Mouse (Mus musculus) fibroblast of lung, adult 2 months (primary cell): ENCODE measurements around the gene Dock11.

Experiments used
- DNase-seq: peaks from one replicate; pipeline ENCODE4 v3.0.0-alpha.2; 2011; ENCODE audit warnings: low read depth

Dock11 gene

DNA sequence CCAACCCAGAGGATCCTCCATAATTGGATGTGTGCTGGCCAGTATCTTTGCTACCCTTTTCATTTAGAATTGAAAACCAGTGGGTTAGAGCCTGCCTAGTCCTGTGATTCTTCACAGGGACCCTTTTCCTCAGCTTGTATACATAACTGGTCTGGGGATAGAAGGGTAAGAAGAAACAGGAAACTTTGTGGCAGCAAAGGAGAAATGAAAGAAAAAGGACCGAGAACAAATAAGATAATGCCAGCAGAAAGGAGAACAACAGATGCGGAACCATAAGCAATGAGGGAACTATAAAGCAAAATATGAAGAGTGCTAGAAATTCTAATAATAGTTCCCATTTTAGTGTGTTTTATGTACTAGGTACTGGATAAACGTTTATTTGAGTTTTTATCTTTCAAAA is 212.7 kb downstream of the Dock11 start:
- DNase-seq, result no peak

DNA sequence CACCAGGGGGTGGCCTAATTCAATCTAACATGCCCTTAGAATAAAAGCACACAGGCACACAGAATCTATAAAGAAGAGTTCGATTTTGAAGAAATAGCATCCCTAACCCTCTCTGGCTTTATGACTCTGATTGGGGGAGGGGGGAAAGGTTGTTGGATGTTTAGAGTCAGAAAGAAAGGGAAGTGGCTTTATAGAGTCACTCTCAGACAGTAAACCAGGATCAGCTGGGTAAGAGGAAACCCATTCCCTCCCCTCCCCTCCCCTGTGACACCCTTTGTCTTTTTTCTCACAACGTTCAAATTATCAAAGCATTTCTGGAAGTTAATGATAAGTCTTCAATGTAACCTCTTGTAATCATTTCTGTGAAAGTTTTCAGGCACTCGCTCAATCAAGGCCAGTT is 220.0 kb downstream of the Dock11 start:
- DNase-seq, result no peak

DNA sequence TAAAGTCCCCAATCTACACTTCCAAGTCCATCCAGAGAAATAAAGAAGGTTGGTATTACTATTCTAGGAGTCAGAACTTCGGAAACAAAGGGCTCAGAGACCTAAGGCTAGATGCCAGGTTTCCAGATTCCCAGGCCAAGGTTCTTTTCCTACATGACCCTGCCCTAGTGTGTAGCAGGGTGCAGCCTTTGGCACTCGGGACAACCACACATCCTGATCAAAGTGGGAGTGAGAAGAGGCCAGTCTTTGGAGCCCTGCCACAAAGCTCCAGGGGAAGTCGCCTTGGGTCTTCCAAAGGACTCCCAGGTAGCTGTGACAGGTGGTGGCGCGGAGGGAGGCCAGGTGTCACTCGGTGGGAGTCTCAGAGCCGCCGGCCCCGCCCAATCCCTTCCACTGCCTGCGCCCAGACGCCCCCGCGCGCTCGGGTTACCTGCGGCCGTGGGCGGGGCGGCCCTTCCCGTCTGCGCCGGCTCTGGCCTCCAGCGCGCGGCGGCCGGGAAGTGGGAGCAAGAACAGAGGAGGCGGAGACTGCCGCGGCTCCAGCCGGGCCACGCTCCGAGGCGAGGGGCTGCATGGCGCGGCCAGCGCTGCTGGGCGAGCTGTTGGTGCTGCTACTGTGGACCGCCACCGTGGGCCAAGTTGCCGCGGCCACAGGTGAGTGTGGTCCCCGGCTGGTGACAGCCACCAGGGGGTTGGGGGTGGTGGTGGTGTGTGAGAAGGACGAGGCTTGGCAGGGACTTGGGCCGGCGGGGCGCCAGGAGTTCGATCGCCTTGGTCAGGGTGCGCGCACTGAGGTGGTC is 223.2 kb downstream of the Dock11 start, which contains the start of gene Il13ra1:
Gene Il13ra1 (plus strand): TSS at position 489 of the 800 bp plus-strand sequence.
- no peak for DNase-seq

DNA sequence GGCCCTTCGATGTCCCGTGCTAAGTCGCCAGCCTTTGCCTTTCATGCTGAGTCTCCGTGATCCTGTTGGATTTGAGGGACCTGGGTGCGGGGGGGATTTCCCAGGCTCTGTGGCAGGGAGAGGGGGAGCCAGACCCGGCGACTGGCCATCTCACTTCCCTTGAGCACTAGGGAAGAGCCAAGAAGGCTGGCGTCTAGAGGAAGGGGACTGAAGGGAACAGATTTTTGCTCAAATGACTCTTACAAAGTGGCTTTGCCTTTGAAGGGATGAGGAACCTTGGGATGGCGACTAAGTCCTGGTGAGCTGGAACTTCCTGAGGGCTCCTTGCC is 223.8 kb downstream of the Dock11 start:
- no peak for DNase-seq

DNA sequence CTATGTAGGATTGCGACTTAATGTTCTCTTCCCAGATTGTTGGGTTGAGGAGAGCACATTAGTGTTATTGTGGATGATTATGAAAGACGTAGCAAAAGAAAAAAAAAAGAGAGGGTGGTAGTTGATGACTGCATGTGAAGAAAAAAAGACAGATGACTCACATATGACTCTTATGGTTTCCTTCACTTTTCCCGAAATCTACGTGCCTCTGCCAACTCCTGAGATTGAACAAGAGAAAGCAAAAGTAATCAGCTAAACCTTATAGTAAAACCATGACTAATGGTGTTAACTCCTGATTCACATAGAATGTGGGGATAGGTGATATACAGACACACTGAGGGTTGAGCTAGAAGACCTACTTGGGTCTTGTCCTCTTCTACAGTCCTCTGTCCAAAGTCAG is 226.5 kb downstream of the Dock11 start:
- DNase-seq, result peak; percentile 22
